16 mouse cellular contexts compared by ENCODE assay signal in genomic region chr2:32541986-32542573, GRCm38 (mm10). TPM values are rescaled to one million over a fixed set of nuclear protein-coding genes. Genes with fewer than 3 reads are reported as not detected.
DNase-seq lines count a peak whose midpoint lies in the region; ATAC-seq and TF ChIP-seq lines count a peak whose summit lies in the region.
"Had no signal": no experiment of that assay in that cellular context is flagged by ENCODE, and none has a peak within 500 bp of the region (broad histone marks: within the 10 kb centered on the region; RNA-seq: fewer than 3 reads in every experiment).

No protein-coding gene starts in this region.

- H3K9ac ChIP-seq in stomach, postnatal 0 days (ENCODE audit: low read length): peak overlapping the region; percentile 13; the same call in 1 of the 2 replicates
- H3K9ac ChIP-seq: limb, embryonic 13.5 days had no signal

- no peak for DNase-seq in cerebellum, adult 2 months
- no peak for DNase-seq in cerebellum, postnatal 14 days
- DNase-seq in 416B (ENCODE audit: low read depth): peak; percentile 68
- peak; percentile 90 for DNase-seq in induced T-regulatory cell, adult 2 months (ENCODE audit: low read depth)
- DNase-seq in stomach, postnatal 0 days (ENCODE audit: low spot score): no peak
- no peak for DNase-seq in frontal cortex, postnatal 14 days (ENCODE audit: low spot score in 2 of 2)
- DNase-seq in B cell, adult 2 months: no peak
- no peak for DNase-seq in adrenal gland, postnatal 10 days
- DNase-seq: heart, postnatal 14 days; lung, adult 2 months; retina, postnatal 1 day had no signal

- H3K36me3 ChIP-seq in stomach, postnatal 0 days (ENCODE audit: control insufficient read depth, insufficient read depth, low read length): no peaks in the 10 kb centered on the region

- H3K27me3 ChIP-seq in cerebellum, adult 2 months (ENCODE audit: control insufficient read depth, insufficient read depth, low read length): no peaks in the 10 kb centered on the region
- H3K27me3 ChIP-seq in stomach, postnatal 0 days (ENCODE audit: control insufficient read depth, insufficient read depth, low read length): no peaks in the 10 kb centered on the region
- H3K27me3 ChIP-seq: limb, embryonic 13.5 days had no signal

- 84% methylated on average over 4 of the region's 4 CpGs for WGBS in cerebellum, adult 2 months
- WGBS in stomach, postnatal 0 days: 65% methylated on average over 4 of the region's 4 CpGs

- no peak for TF ChIP-seq CTCF in cerebellum, adult 2 months (IDR thresholded peaks at IDR 0.05; ENCODE audit: borderline replicate concordance, insufficient read depth, low read depth, low read length)
- TF ChIP-seq CTCF in stomach, postnatal 0 days (IDR thresholded peaks at IDR 0.05; ENCODE audit: low read depth): no peak

- H3K4me3 ChIP-seq in cerebellum, adult 2 months (replicated peaks; ENCODE audit: insufficient read depth, low read depth, low read length): no peak overlapping the region
- no peak overlapping the region for H3K4me3 ChIP-seq in stomach, postnatal 0 days (ENCODE audit: low read depth, low read length)
- H3K4me3 ChIP-seq: limb, embryonic 13.5 days; midbrain, embryonic 10.5 days; myocyte had no signal

- TF ChIP-seq EP300 in stomach, postnatal 0 days (optimal IDR thresholded peaks at IDR 0.05): no peak

- H3K4me2 ChIP-seq in stomach, postnatal 0 days (replicated peaks; ENCODE audit: low read depth): 0 out of 2 replicates have a peak overlapping the region, but pooled peaks have one; percentile 8

- peaks cover 62% of the 10 kb centered on the region for H3K4me1 ChIP-seq in cerebellum, adult 2 months (ENCODE audit: control insufficient read depth, insufficient read depth, low read length)
- H3K4me1 ChIP-seq in stomach, postnatal 0 days (replicated peaks; ENCODE audit: control insufficient read depth, insufficient read depth): peaks cover 20% of the 10 kb centered on the region

- peak overlapping the region; percentile 9; the same call in 1 of the 2 replicates for H3K27ac ChIP-seq in cerebellum, adult 2 months (ENCODE audit: insufficient read depth, low read length)
- peak overlapping the region; percentile 56; the same call in 1 of the 2 replicates for H3K27ac ChIP-seq in stomach, postnatal 0 days (replicated peaks)
- H3K27ac ChIP-seq: kidney, postnatal 0 days; limb, embryonic 13.5 days; midbrain, embryonic 10.5 days had no signal

- H3K9me3 ChIP-seq in stomach, postnatal 0 days (ENCODE audit: control insufficient read depth, low read length): no peaks in the 10 kb centered on the region
- H3K9me3 ChIP-seq: limb, embryonic 13.5 days; midbrain, embryonic 10.5 days had no signal

- no peak for ATAC-seq in stomach, postnatal 0 days (ENCODE audit: low FRiP score, low TSS enrichment)

- no peak for TF ChIP-seq POLR2A in cerebellum, adult 2 months (IDR thresholded peaks at IDR 0.05; ENCODE audit: borderline replicate concordance, insufficient read depth, low read length)

RNA-seq across cellular contexts. Expression of gene Fam102a, which starts 6.9 kb away (rescaled TPM):
- 38.1 and 40.2 TPM in 2 replicates for polyA plus RNA-seq in cerebellum, adult 2 months (2012; rRNA removed)
- 16.6 and 20.2 TPM in 2 replicates for polyA plus RNA-seq in stomach, postnatal 0 days (2015; fragmentation: Nextera tagmentation; extraction: Ambion mirVana)
- 10 to 100 TPM; 24.6 to 26.8 TPM for total RNA-seq in adrenal gland, postnatal 10 days (2021)

RNA-seq across cellular contexts. Expression of gene Dpm2, which starts 28.6 kb away (rescaled TPM):
- polyA plus RNA-seq in cerebellum, adult 2 months (2012; rRNA removed): 131 and 137 TPM in 2 replicates
- 87.5 and 91.8 TPM in 2 replicates for polyA plus RNA-seq in stomach, postnatal 0 days (2015; fragmentation: Nextera tagmentation; extraction: Ambion mirVana)
- 10 to 100 TPM; 44.4 to 49.9 TPM for total RNA-seq in adrenal gland, postnatal 10 days (2021)

RNA-seq across cellular contexts. Expression of gene Pip5kl1, which starts 32.5 kb away (rescaled TPM):
- polyA plus RNA-seq in cerebellum, adult 2 months (2012; rRNA removed): 25.2 and 28.4 TPM in 2 replicates
- polyA plus RNA-seq in stomach, postnatal 0 days (2015; fragmentation: Nextera tagmentation; extraction: Ambion mirVana): 0.08 and 0.18 TPM in 2 replicates
- total RNA-seq in adrenal gland, postnatal 10 days (2021): not detected
- total RNA-seq: granulocyte monocyte progenitor cell, adult 5-6 weeks; heart, postnatal 14 days had no signal

RNA-seq across cellular contexts. Expression of gene 9430097D07Rik, which starts 33.4 kb away (rescaled TPM):
- polyA plus RNA-seq in cerebellum, adult 2 months (2012; rRNA removed): 0.59 and 0.60 TPM in 2 replicates
- polyA plus RNA-seq in stomach, postnatal 0 days (2015; fragmentation: Nextera tagmentation; extraction: Ambion mirVana): not detected in 2 replicates
- total RNA-seq in adrenal gland, postnatal 10 days (2021): not detected
- total RNA-seq: granulocyte monocyte progenitor cell, adult 5-6 weeks; heart, postnatal 14 days had no signal
- polyA plus RNA-seq: lung, adult 2 months had no signal

RNA-seq across cellular contexts. Expression of gene St6galnac4, which starts 44.8 kb away (rescaled TPM):
- polyA plus RNA-seq in cerebellum, adult 2 months (2012; rRNA removed): 91.4 and 101 TPM in 2 replicates
- polyA plus RNA-seq in stomach, postnatal 0 days (2015; fragmentation: Nextera tagmentation; extraction: Ambion mirVana): 7.4 and 7.7 TPM in 2 replicates
- 10 to 100 TPM; 14.3 to 14.7 TPM for total RNA-seq in adrenal gland, postnatal 10 days (2021)

Comparison
In these comparisons a context has a peak if more than half of its experiments do, and no peak if none do; other contexts are left out.
1. DNase-seq: peak in 416B (single experiment) and induced T-regulatory cell, adult 2 months (single experiment); none in cerebellum, adult 2 months (0 of 2), cerebellum, postnatal 14 days (0 of 2), stomach, postnatal 0 days (single experiment), frontal cortex, postnatal 14 days (0 of 2), B cell, adult 2 months (0 of 2) and adrenal gland, postnatal 10 days (single experiment).
2. RNA of gene Pip5kl1, which starts 32.5 kb away (polyA plus RNA-seq): 25.2 to 28.4 TPM in cerebellum, adult 2 months; 0.08 to 0.18 TPM in stomach, postnatal 0 days; every median in the first group is over 10 times any median in the second.